Mouse (Mus musculus) ES-Bruce4 (cell line): ENCODE results near the gene Phgr1. TPM values are rescaled to one million over a fixed set of nuclear protein-coding genes. Genes with fewer than 3 reads are reported as not detected.

Experiments
- H3K27ac ChIP-seq: 2 replicates; pipeline ENCODE4 v1.5.1; 2012; ENCODE audit warnings: low read length, inconsistent platforms; ENCODE audit not compliant: insufficient read depth
- H3K27me3 ChIP-seq: 2 replicates; pipeline ENCODE4 v1.6.1; 2012; ENCODE audit warnings: mild to moderate bottlenecking, low read length, inconsistent platforms; ENCODE audit not compliant: control insufficient read depth, poor library complexity, insufficient read depth, severe bottlenecking
- H3K36me3 ChIP-seq: 2 replicates; pipeline ENCODE4 v1.6.1; 2012; ENCODE audit warnings: inconsistent platforms, mild to moderate bottlenecking, low read length, moderate library complexity; ENCODE audit not compliant: control insufficient read depth, poor library complexity, insufficient read depth, severe bottlenecking
- H3K4me1 ChIP-seq: one replicate; pipeline ENCODE4 v1.8.1; 2011; ENCODE audit warnings: low read length; ENCODE audit not compliant: control insufficient read depth, insufficient read depth
- H3K4me3 ChIP-seq: 2 replicates; pipeline ENCODE4 v1.5.1; 2011; ENCODE audit warnings: low read depth, mild to moderate bottlenecking, low read length
- H3K9ac ChIP-seq: 2 replicates; pipeline ENCODE4 v1.6.1; 2012; ENCODE audit warnings: low read depth, mild to moderate bottlenecking, inconsistent platforms; ENCODE audit not compliant: poor library complexity, severe bottlenecking
- H3K9me3 ChIP-seq: replicated peaks from 2 replicates; pipeline ENCODE4 v1.6.1; 2012; ENCODE audit warnings: mild to moderate bottlenecking, low read length, inconsistent platforms; ENCODE audit not compliant: control insufficient read depth, poor library complexity, insufficient read depth, severe bottlenecking
- CTCF ChIP-seq: IDR thresholded peaks from one replicate; pipeline ENCODE4 v1.8.1; 2011; ENCODE audit warnings: low read depth, low read length
- EP300 ChIP-seq: IDR thresholded peaks from 2 replicates; pipeline ENCODE4 v1.6.1; 2011; ENCODE audit warnings: low read depth, low read length; ENCODE audit not compliant: insufficient read depth
- POLR2A ChIP-seq: IDR thresholded peaks from one replicate; pipeline ENCODE4 v1.8.1; 2011; ENCODE audit warnings: low read length; ENCODE audit not compliant: insufficient read depth
- polyA plus RNA-seq: library from polyadenylated mRNA; stranded (reverse); fragments of >200 nt; gene quantifications from 2 replicates; pipeline ENCODE4 v1.2.4, GENCODE M21; 2011; ENCODE audit warnings: low read depth; ENCODE audit not compliant: missing spikeins, insufficient read depth, insufficient read length

Gene Phgr1
- polyA plus RNA-seq, 1 experiment = not detected

- Histone ChIP-seq H3K27me3 (no peaks in the 10 kb centered on the region), H3K27ac (no peak overlapping the region), H3K9ac (no peak overlapping the region), H3K36me3 (peaks cover 5% of the 10 kb centered on the region; the same call in 1 of the 2 replicates), H3K9me3 (no peaks in the 10 kb centered on the region), H3K4me3 (no peak overlapping the region), H3K4me1 (peaks cover 2% of the 10 kb centered on the region)
- TF ChIP-seq POLR2A = no peak
- TF ChIP-seq EP300 = no peak
- TF ChIP-seq CTCF = no peak
Measured at GRCm38 (mm10) chr2:118812724-118813123, 40.2 kb downstream of the Phgr1 start.

GRCm38 (mm10) chr2:118813981-118814836 lies 41.6 kb downstream of the Phgr1 start, which contains the start of gene Knstrn:
Gene Knstrn (plus strand): TSS chr2:118814003.
- Histone ChIP-seq H3K4me3 (peak within 1 kb of the TSS; percentile 90), H3K36me3 (peaks cover 14% of the 10 kb centered on the region), H3K9me3 (no peaks in the 10 kb centered on the region; the same call in 1 of the 2 replicates), H3K9ac (peak within 1 kb of the TSS; percentile 53), H3K27me3 (no peaks in the 10 kb centered on the region), H3K27ac (no peak within 1 kb of the TSS), H3K4me1 (peaks cover 2% of the 10 kb centered on the region)
- TF ChIP-seq EP300 = peak; percentile 50; the same call in 1 of the 2 replicates
- no peak for TF ChIP-seq CTCF
- TF ChIP-seq POLR2A = peak; percentile 59

DNA sequence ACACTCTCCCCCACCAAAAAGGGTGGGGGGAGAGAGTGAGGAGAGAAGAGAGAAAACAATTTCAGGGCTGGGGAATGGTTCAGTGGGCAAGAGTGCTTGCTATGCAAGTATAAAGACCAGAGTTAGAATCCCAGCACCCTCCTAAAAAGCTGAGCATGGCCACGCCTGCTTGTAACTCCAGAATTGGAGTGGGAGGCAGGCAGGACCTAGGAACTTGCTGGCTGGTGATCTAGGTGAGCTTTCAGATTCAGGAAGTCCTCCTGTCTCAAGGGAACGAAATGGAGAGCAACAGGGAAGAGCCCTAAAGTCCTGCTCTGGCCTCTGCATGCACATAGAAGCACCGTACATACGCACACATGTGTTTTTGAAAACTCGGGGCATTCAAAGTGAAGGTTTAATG lies 50.2 kb downstream of the Phgr1 start:
- Histone ChIP-seq H3K4me1 (no peaks in the 10 kb centered on the region), H3K4me3 (no peak overlapping the region), H3K9me3 (peaks cover 19% of the 10 kb centered on the region), H3K27me3 (no peaks in the 10 kb centered on the region), H3K9ac (no peak overlapping the region), H3K36me3 (peaks cover 43% of the 10 kb centered on the region), H3K27ac (no peak overlapping the region)
- TF ChIP-seq EP300 (no peak), CTCF (no peak), POLR2A (no peak)

GRCm38 (mm10) chr2:118824396-118824795 lies 51.8 kb downstream of the Phgr1 start:
- Histone ChIP-seq H3K36me3 (peaks cover 45% of the 10 kb centered on the region), H3K9ac (no peak overlapping the region), H3K9me3 (peaks cover 19% of the 10 kb centered on the region), H3K4me3 (no peak overlapping the region), H3K27me3 (no peaks in the 10 kb centered on the region), H3K4me1 (no peaks in the 10 kb centered on the region), H3K27ac (no peak overlapping the region)
- no peak for TF ChIP-seq CTCF
- TF ChIP-seq EP300 = no peak
- TF ChIP-seq POLR2A = no peak

Other genes starting within 250 kb of the Phgr1 start
- gene Bmf, start 223.1 kb upstream of the Phgr1 start, polyA plus RNA-seq = 21.7 and 22.1 TPM in 2 replicates
- gene Bub1b, start 174.6 kb upstream of the Phgr1 start, polyA plus RNA-seq = 189 TPM in 2 replicates
- gene Pak6, start 109.5 kb upstream of the Phgr1 start, polyA plus RNA-seq = 2.1 and 2.3 TPM in 2 replicates
- gene Ankrd63, start 68.8 kb upstream of the Phgr1 start, polyA plus RNA-seq = not detected in 2 replicates
- not detected in 2 replicates for gene Plcb2, start 44.3 kb upstream of the Phgr1 start, polyA plus RNA-seq
- 3.6 and 3.8 TPM in 2 replicates for gene Inafm2, start 27.0 kb upstream of the Phgr1 start, polyA plus RNA-seq
- 0.38 and 0.51 TPM in 2 replicates for gene Ccdc9b, start 10.1 kb upstream of the Phgr1 start, polyA plus RNA-seq
- not detected in 2 replicates for gene Disp2, start 7.0 kb downstream of the Phgr1 start, polyA plus RNA-seq
- gene Knstrn, start 41.2 kb downstream of the Phgr1 start, polyA plus RNA-seq = 119 and 127 TPM in 2 replicates
- 28.7 and 30.3 TPM in 2 replicates for gene Ivd, start 89.2 kb downstream of the Phgr1 start, polyA plus RNA-seq
- 12.2 and 14.1 TPM in 2 replicates for gene Bahd1, start 127.6 kb downstream of the Phgr1 start, polyA plus RNA-seq
- 9.3 and 10.3 TPM in 2 replicates for gene Chst14, start 153.7 kb downstream of the Phgr1 start, polyA plus RNA-seq